Mouse (Mus musculus): ENCODE measurements around the gene Rhov. TPM values are rescaled to one million over a fixed set of nuclear protein-coding genes. Genes with fewer than 3 reads are reported as not detected.

Rhov gene
- polyA plus RNA-seq, 1 experiment from 2014 or later = 38.6 TPM

- H3K9me3 ChIP-seq = no peaks in the 10 kb centered on the region
- WGBS = 88% methylated on average over 5 of the region's 5 CpGs
- ATAC-seq (ENCODE audit: insufficient number of reproducible peaks, low FRiP score, low TSS enrichment, low read depth) = no peak
- H3K36me3 ChIP-seq = peaks cover 24% of the 10 kb centered on the region
- H3K4me3 ChIP-seq = no peak overlapping the region
- H3K27ac ChIP-seq = no peak overlapping the region
- no peak overlapping the region for H3K4me2 ChIP-seq
- H3K9ac ChIP-seq = no peak overlapping the region
- H3K4me1 ChIP-seq = peaks cover 18% of the 10 kb centered on the region
- no peaks in the 10 kb centered on the region for H3K27me3 ChIP-seq
These were observed 16.3 kb upstream of the Rhov start for GRCm38 (mm10) chr2:119287372-119287771.

- 81% methylated on average over 7 of the region's 7 CpGs for WGBS
- H3K9me3 ChIP-seq = no peaks in the 10 kb centered on the region
- no peak overlapping the region for H3K27ac ChIP-seq
- ATAC-seq (ENCODE audit: insufficient number of reproducible peaks, low FRiP score, low TSS enrichment, low read depth) = no peak
- no peaks in the 10 kb centered on the region for H3K4me1 ChIP-seq
- no peaks in the 10 kb centered on the region for H3K27me3 ChIP-seq
- H3K36me3 ChIP-seq = no peaks in the 10 kb centered on the region
- no peak overlapping the region for H3K9ac ChIP-seq
- no peak overlapping the region for H3K4me2 ChIP-seq
- H3K4me3 ChIP-seq = no peak overlapping the region
These were observed 11.0 kb upstream of the Rhov start for GRCm38 (mm10) chr2:119281899-119282565.

- Histone ChIP-seq H3K4me1 (no peaks in the 10 kb centered on the region), H3K36me3 (no peaks in the 10 kb centered on the region), H3K27me3 (no peaks in the 10 kb centered on the region), H3K27ac (no peak overlapping the region), H3K4me3 (no peak overlapping the region), H3K9ac (no peak overlapping the region), H3K9me3 (no peaks in the 10 kb centered on the region), H3K4me2 (no peak overlapping the region)
- ATAC-seq (ENCODE audit: insufficient number of reproducible peaks, low FRiP score, low TSS enrichment, low read depth) = no peak
- WGBS = 89% methylated on average over 23 of the region's 23 CpGs
These were observed 6.7 kb upstream of the Rhov start for GRCm38 (mm10) chr2:119277810-119278209.

GRCm38 (mm10) chr2:119276926-119277325, 5.9 kb upstream of the Rhov start:
- H3K27ac ChIP-seq = no peak overlapping the region
- ATAC-seq (ENCODE audit: insufficient number of reproducible peaks, low FRiP score, low TSS enrichment, low read depth) = no peak

GRCm38 (mm10) chr2:119274126-119274525, 3.1 kb upstream of the Rhov start:
- Histone ChIP-seq H3K36me3 (no peaks in the 10 kb centered on the region), H3K27me3 (peaks cover 12% of the 10 kb centered on the region; the same call in 1 of the 2 replicates), H3K9me3 (no peaks in the 10 kb centered on the region), H3K4me1 (peaks cover 5% of the 10 kb centered on the region), H3K27ac (no peak overlapping the region), H3K4me3 (no peak overlapping the region), H3K9ac (no peak overlapping the region), H3K4me2 (no peak overlapping the region)
- 74% methylated on average over 1 of the region's 1 CpGs for WGBS
- ATAC-seq (ENCODE audit: insufficient number of reproducible peaks, low FRiP score, low TSS enrichment, low read depth) = no peak

More at GRCm38 (mm10) chr2:119276926-119277325, 5.9 kb upstream of the Rhov start:
- no peak overlapping the region for H3K4me3 ChIP-seq
- H3K27me3 ChIP-seq = no peaks in the 10 kb centered on the region
- no peaks in the 10 kb centered on the region for H3K4me1 ChIP-seq
- no peak overlapping the region for H3K9ac ChIP-seq
- H3K36me3 ChIP-seq = no peaks in the 10 kb centered on the region
- H3K4me2 ChIP-seq = no peak overlapping the region
- H3K9me3 ChIP-seq = no peaks in the 10 kb centered on the region
- 71% methylated on average over 7 of the region's 7 CpGs for WGBS

- Histone ChIP-seq H3K9ac (no peak overlapping the region), H3K27me3 (peaks cover 12% of the 10 kb centered on the region; the same call in 1 of the 2 replicates), H3K4me2 (peak overlapping the region; percentile 99), H3K36me3 (no peaks in the 10 kb centered on the region), H3K4me3 (peak overlapping the region; percentile 59), H3K9me3 (no peaks in the 10 kb centered on the region), H3K4me1 (peaks cover 5% of the 10 kb centered on the region), H3K27ac (no peak overlapping the region)
- ATAC-seq (ENCODE audit: insufficient number of reproducible peaks, low FRiP score, low TSS enrichment, low read depth) = no peak
- WGBS = 54% methylated on average over 9 of the region's 9 CpGs
These were observed 808 bp downstream of the Rhov start for GRCm38 (mm10) chr2:119270286-119270642.

- 74% methylated on average over 5 of the region's 5 CpGs for WGBS
- no peak overlapping the region for H3K9ac ChIP-seq
These were observed 7.3 kb downstream of the Rhov start for GRCm38 (mm10) chr2:119263813-119264212.

GRCm38 (mm10) chr2:119262978-119263377, 8.1 kb downstream of the Rhov start:
- Histone ChIP-seq H3K4me2 (0 out of 2 replicates have a peak overlapping the region, but pooled peaks have one; percentile 2), H3K4me1 (peaks cover 6% of the 10 kb centered on the region), H3K27me3 (no peaks in the 10 kb centered on the region), H3K4me3 (no peak overlapping the region), H3K27ac (peak overlapping the region; percentile 27; the same call in 1 of the 2 replicates), H3K36me3 (no peaks in the 10 kb centered on the region), H3K9me3 (no peaks in the 10 kb centered on the region), H3K9ac (no peak overlapping the region)
- peak; percentile 71 for ATAC-seq (ENCODE audit: insufficient number of reproducible peaks, low FRiP score, low TSS enrichment, low read depth)
- 10% methylated on average over 8 of the region's 8 CpGs for WGBS

More at GRCm38 (mm10) chr2:119263813-119264212, 7.3 kb downstream of the Rhov start:
- Histone ChIP-seq H3K9me3 (no peaks in the 10 kb centered on the region), H3K27me3 (no peaks in the 10 kb centered on the region), H3K4me1 (peaks cover 6% of the 10 kb centered on the region), H3K4me2 (no peak overlapping the region), H3K27ac (no peak overlapping the region), H3K36me3 (no peaks in the 10 kb centered on the region), H3K4me3 (no peak overlapping the region)
- no peak for ATAC-seq (ENCODE audit: insufficient number of reproducible peaks, low FRiP score, low TSS enrichment, low read depth)

GRCm38 (mm10) chr2:119261326-119261725, 9.7 kb downstream of the Rhov start:
- Histone ChIP-seq H3K27me3 (0 out of 2 replicates have a peak, but pooled peaks cover 3% of the 10 kb centered on the region), H3K4me1 (peaks cover 6% of the 10 kb centered on the region), H3K9me3 (no peaks in the 10 kb centered on the region), H3K36me3 (no peaks in the 10 kb centered on the region), H3K27ac (no peak overlapping the region), H3K9ac (no peak overlapping the region), H3K4me2 (no peak overlapping the region), H3K4me3 (no peak overlapping the region)
- ATAC-seq (ENCODE audit: insufficient number of reproducible peaks, low FRiP score, low TSS enrichment, low read depth) = no peak
- 47% methylated on average over 2 of the region's 2 CpGs for WGBS

GRCm38 (mm10) chr2:119260518-119260917, 10.6 kb downstream of the Rhov start:
- Histone ChIP-seq H3K4me1 (peaks cover 6% of the 10 kb centered on the region), H3K4me3 (no peak overlapping the region), H3K27me3 (0 out of 2 replicates have a peak, but pooled peaks cover 5% of the 10 kb centered on the region), H3K9me3 (no peaks in the 10 kb centered on the region), H3K4me2 (no peak overlapping the region), H3K27ac (no peak overlapping the region), H3K9ac (no peak overlapping the region), H3K36me3 (no peaks in the 10 kb centered on the region)
- WGBS = 69% methylated on average over 1 of the region's 1 CpGs
- no peak for ATAC-seq (ENCODE audit: insufficient number of reproducible peaks, low FRiP score, low TSS enrichment, low read depth)

GRCm38 (mm10) chr2:119254976-119255375, 16.1 kb downstream of the Rhov start:
- Histone ChIP-seq H3K27me3 (peaks cover 21% of the 10 kb centered on the region), H3K4me3 (no peak overlapping the region), H3K4me1 (peaks cover 5% of the 10 kb centered on the region; the same call in 1 of the 2 replicates), H3K9me3 (no peaks in the 10 kb centered on the region), H3K4me2 (no peak overlapping the region), H3K27ac (no peak overlapping the region), H3K9ac (no peak overlapping the region), H3K36me3 (no peaks in the 10 kb centered on the region)
- no peak for ATAC-seq (ENCODE audit: insufficient number of reproducible peaks, low FRiP score, low TSS enrichment, low read depth)
- WGBS = 18% methylated on average over 7 of the region's 7 CpGs

GRCm38 (mm10) chr2:119250826-119251478, 20.1 kb downstream of the Rhov start:
- 16% methylated on average over 11 of the region's 11 CpGs for WGBS
- H3K4me3 ChIP-seq = no peak overlapping the region
- ATAC-seq (ENCODE audit: insufficient number of reproducible peaks, low FRiP score, low TSS enrichment, low read depth) = no peak
- H3K36me3 ChIP-seq = no peaks in the 10 kb centered on the region
- H3K4me2 ChIP-seq = no peak overlapping the region
- H3K9ac ChIP-seq = no peak overlapping the region
- H3K27ac ChIP-seq = no peak overlapping the region
- H3K27me3 ChIP-seq = peaks cover 16% of the 10 kb centered on the region
- no peaks in the 10 kb centered on the region for H3K9me3 ChIP-seq
- H3K4me1 ChIP-seq = peaks cover 5% of the 10 kb centered on the region; the same call in 1 of the 2 replicates
